Mouse (Mus musculus) forebrain, embryonic 16.5 days (tissue): ENCODE results near the gene Tex46. TPM values are rescaled to one million over a fixed set of nuclear protein-coding genes. Genes with fewer than 3 reads are reported as not detected.
A peak's percentile ranks its signal among the peaks of the same experiment; 100 is the strongest.

ENCODE experiments used
- ATAC-seq: fragments of 200-750 bp; cut with Nextera tagmentation; 2 replicates; pipeline ENCODE4 v1.8.0; 2017; ENCODE audit warnings: mild to moderate bottlenecking, moderate library complexity
- H3K27ac ChIP-seq: fragments of 300-500 bp; sonication (generic); 2 replicates; pipeline ENCODE4 v1.5.1; 2014; ENCODE audit warnings: low read length, control low read depth
- H3K27me3 ChIP-seq: fragments of 300-500 bp; sonication (generic); replicated peaks from 2 replicates; pipeline ENCODE4 v1.6.1; 2014; ENCODE audit warnings: low read length; ENCODE audit not compliant: control insufficient read depth, insufficient read depth
- H3K36me3 ChIP-seq: fragments of 300-500 bp; sonication (generic); 2 replicates; pipeline ENCODE4 v1.6.1; 2014; ENCODE audit not compliant: control insufficient read depth, insufficient read depth
- H3K4me1 ChIP-seq: fragments of 300-500 bp; sonication (generic); replicated peaks from 2 replicates; pipeline ENCODE4 v1.6.1; 2014; ENCODE audit warnings: low read length; ENCODE audit not compliant: control insufficient read depth, insufficient read depth
- H3K4me2 ChIP-seq: fragments of 300-500 bp; sonication (generic); 2 replicates; pipeline ENCODE4 v1.6.1; 2014; ENCODE audit warnings: mild to moderate bottlenecking, low read length, control low read depth
- H3K4me3 ChIP-seq: fragments of 300-500 bp; sonication (generic); replicated peaks from 2 replicates; pipeline ENCODE4 v1.5.1; 2014; ENCODE audit warnings: mild to moderate bottlenecking, low read length, control low read depth
- H3K9ac ChIP-seq: fragments of 300-500 bp; sonication (generic); replicated peaks from 2 replicates; pipeline ENCODE4 v1.6.1; 2014; ENCODE audit warnings: low read depth, low read length, control low read depth
- H3K9me3 ChIP-seq: fragments of 300-500 bp; sonication (generic); 2 replicates; pipeline ENCODE4 v1.6.1; 2016; ENCODE audit warnings: low read length; ENCODE audit not compliant: control insufficient read depth
- WGBS: fragments of 180-500 bp; shearing (Covaris S2); extraction: QIAGEN DNeasy Blood & Tissue Kit; methylation state at CpG from one replicate; pipeline ENCODE4 v1.1.7; 2014; 5-methylcytosine and 5-hydroxymethylcytosine counted together
- polyA plus RNA-seq: library from polyadenylated mRNA; unstranded; fragments of >200 nt; fragmentation: Nextera tagmentation; extraction: Ambion mirVana; gene quantifications from 2 replicates; pipeline ENCODE4 v1.2.1, GENCODE M21; 2015

The Tex46 gene
- polyA plus RNA-seq, 1 experiment from 2014 or later = not detected

GRCm38 (mm10) chr4:136621956-136622355 lies 11.7 kb downstream of the Tex46 start:
- Histone ChIP-seq H3K9me3 (no peaks in the 10 kb centered on the region), H3K4me1 (no peaks in the 10 kb centered on the region), H3K36me3 (no peaks in the 10 kb centered on the region), H3K9ac (no peak overlapping the region), H3K4me2 (no peak overlapping the region), H3K27me3 (no peaks in the 10 kb centered on the region), H3K4me3 (no peak overlapping the region), H3K27ac (no peak overlapping the region)
- ATAC-seq = no peak
- WGBS = 47% methylated on average over 5 of the region's 5 CpGs

- Histone ChIP-seq H3K9me3 (no peaks in the 10 kb centered on the region), H3K27ac (no peak within 1 kb of the TSS), H3K9ac (peak within 1 kb of the TSS; percentile 10; the same call in 1 of the 2 replicates), H3K4me1 (no peaks in the 10 kb centered on the region), H3K4me2 (no peak within 1 kb of the TSS), H3K4me3 (no peak within 1 kb of the TSS), H3K36me3 (no peaks in the 10 kb centered on the region), H3K27me3 (no peaks in the 10 kb centered on the region)
- no peak for ATAC-seq
- 27% methylated on average over 6 of the region's 6 CpGs for WGBS
Measured at GRCm38 (mm10) chr4:136622388-136622787, 12.2 kb downstream of the Tex46 start, which contains the start of gene Lactbl1. Gene Lactbl1 (plus strand): TSS chr4:136622621.

GRCm38 (mm10) chr4:136626590-136626989 lies 16.4 kb downstream of the Tex46 start:
- H3K4me3 ChIP-seq = no peak overlapping the region
- H3K9ac ChIP-seq = no peak overlapping the region
- ATAC-seq = no peak
- H3K9me3 ChIP-seq = no peaks in the 10 kb centered on the region
- H3K36me3 ChIP-seq = no peaks in the 10 kb centered on the region
- no peak overlapping the region for H3K27ac ChIP-seq
- H3K27me3 ChIP-seq = no peaks in the 10 kb centered on the region
- 64% methylated on average over 6 of the region's 6 CpGs for WGBS
- H3K4me1 ChIP-seq = no peaks in the 10 kb centered on the region
- no peak overlapping the region for H3K4me2 ChIP-seq

GRCm38 (mm10) chr4:136631237-136631994 lies 21.2 kb downstream of the Tex46 start:
- Histone ChIP-seq H3K4me3 (no peak overlapping the region), H3K27me3 (peaks cover 3% of the 10 kb centered on the region), H3K9me3 (no peaks in the 10 kb centered on the region), H3K36me3 (no peaks in the 10 kb centered on the region), H3K9ac (no peak overlapping the region), H3K27ac (no peak overlapping the region), H3K4me1 (no peaks in the 10 kb centered on the region), H3K4me2 (no peak overlapping the region)
- peak; percentile 43; the same call in 1 of the 2 replicates for ATAC-seq
- 76% methylated on average over 11 of the region's 11 CpGs for WGBS

GRCm38 (mm10) chr4:136635995-136636394 lies 25.8 kb downstream of the Tex46 start:
- H3K9me3 ChIP-seq = no peaks in the 10 kb centered on the region
- H3K4me1 ChIP-seq = peaks cover 19% of the 10 kb centered on the region
- H3K36me3 ChIP-seq = no peaks in the 10 kb centered on the region
- peaks cover 17% of the 10 kb centered on the region for H3K27me3 ChIP-seq
- H3K27ac ChIP-seq = no peak overlapping the region
- no peak overlapping the region for H3K4me3 ChIP-seq
- H3K4me2 ChIP-seq = no peak overlapping the region
- ATAC-seq = no peak
- H3K9ac ChIP-seq = no peak overlapping the region

GRCm38 (mm10) chr4:136636511-136636910 lies 26.3 kb downstream of the Tex46 start:
- Histone ChIP-seq H3K36me3 (no peaks in the 10 kb centered on the region), H3K9ac (no peak overlapping the region), H3K4me3 (no peak overlapping the region), H3K9me3 (no peaks in the 10 kb centered on the region), H3K4me2 (no peak overlapping the region), H3K27ac (no peak overlapping the region), H3K4me1 (peaks cover 19% of the 10 kb centered on the region), H3K27me3 (peaks cover 17% of the 10 kb centered on the region)
- WGBS = 64% methylated on average over 5 of the region's 5 CpGs
- ATAC-seq = no peak

GRCm38 (mm10) chr4:136636983-136637562 lies 26.8 kb downstream of the Tex46 start:
- WGBS = 24% methylated on average over 35 of the region's 37 CpGs
- peak; percentile 61 for ATAC-seq
- peak overlapping the region; percentile 56 for H3K27ac ChIP-seq
- no peaks in the 10 kb centered on the region for H3K9me3 ChIP-seq
- peak overlapping the region; percentile 63 for H3K4me3 ChIP-seq
- H3K9ac ChIP-seq = peak overlapping the region; percentile 74
- H3K4me2 ChIP-seq = peak overlapping the region; percentile 82
- H3K27me3 ChIP-seq = peaks cover 17% of the 10 kb centered on the region
- no peaks in the 10 kb centered on the region for H3K36me3 ChIP-seq
- H3K4me1 ChIP-seq = peaks cover 19% of the 10 kb centered on the region

GRCm38 (mm10) chr4:136637563-136638229 lies 27.5 kb downstream of the Tex46 start:
- Histone ChIP-seq H3K27me3 (peaks cover 17% of the 10 kb centered on the region), H3K9ac (peak overlapping the region; percentile 74), H3K4me1 (peaks cover 19% of the 10 kb centered on the region), H3K36me3 (no peaks in the 10 kb centered on the region), H3K27ac (peak overlapping the region; percentile 56), H3K4me3 (peak overlapping the region; percentile 63), H3K4me2 (peak overlapping the region; percentile 82), H3K9me3 (no peaks in the 10 kb centered on the region)
- peak; percentile 82 for ATAC-seq
- WGBS = 2% methylated on average over 76 of the region's 76 CpGs

- peak overlapping the region; percentile 74 for H3K9ac ChIP-seq
- no peak overlapping the region for H3K27ac ChIP-seq
- H3K4me1 ChIP-seq = peaks cover 19% of the 10 kb centered on the region
- no peak; the same call in none of the 2 replicates for ATAC-seq
- H3K4me3 ChIP-seq = peak overlapping the region; percentile 63
- 30% methylated on average over 7 of the region's 7 CpGs for WGBS
- H3K36me3 ChIP-seq = no peaks in the 10 kb centered on the region
- peak overlapping the region; percentile 82 for H3K4me2 ChIP-seq
- H3K27me3 ChIP-seq = peaks cover 17% of the 10 kb centered on the region
- no peaks in the 10 kb centered on the region for H3K9me3 ChIP-seq
Measured at GRCm38 (mm10) chr4:136638230-136638750, 28.1 kb downstream of the Tex46 start.
